ENCODE assay signal across 12 mouse cellular contexts in genomic region chr12:41727221-41727620, GRCm38 (mm10).
DNase-seq lines count a peak whose midpoint lies in the region; ATAC-seq lines count a peak whose summit lies in the region.
"Had no signal": no experiment of that assay in that cellular context is flagged by ENCODE, and none has a peak within 500 bp of the region (broad histone marks: within the 10 kb centered on the region; RNA-seq: fewer than 3 reads in every experiment).

No protein-coding gene starts in this region.

- no peak overlapping the region for H3K27ac ChIP-seq in hindbrain, embryonic 15.5 days (replicated peaks)
- H3K27ac ChIP-seq: heart, embryonic 13.5 days; liver, embryonic 13.5 days had no signal

- no peaks in the 10 kb centered on the region for H3K4me1 ChIP-seq in hindbrain, embryonic 15.5 days (replicated peaks)
- H3K4me1 ChIP-seq: heart, embryonic 13.5 days; liver, embryonic 13.5 days had no signal

- H3K4me2 ChIP-seq in hindbrain, embryonic 15.5 days = no peak overlapping the region
- H3K4me2 ChIP-seq: heart, embryonic 13.5 days; liver, embryonic 13.5 days had no signal

- no peak for ATAC-seq in cerebellum, adult (ENCODE audit: insufficient number of reproducible peaks, low FRiP score, low TSS enrichment)
- ATAC-seq in hindbrain, embryonic 15.5 days (ENCODE audit: low FRiP score, low read depth) = peak; percentile 87
- ATAC-seq in granulocyte monocyte progenitor cell, adult 5-6 weeks (replicated peaks; ENCODE audit: poor library complexity, severe bottlenecking) = no peak
- ATAC-seq: intestine, embryonic 16.5 days had no signal

- H3K4me3 ChIP-seq in hindbrain, embryonic 15.5 days = no peak overlapping the region
- H3K4me3 ChIP-seq: heart, embryonic 13.5 days; liver, embryonic 13.5 days had no signal

- no peak overlapping the region for H3K9ac ChIP-seq in hindbrain, embryonic 15.5 days
- H3K9ac ChIP-seq: heart, embryonic 13.5 days; liver, embryonic 13.5 days had no signal

- H3K36me3 ChIP-seq in hindbrain, embryonic 15.5 days = no peaks in the 10 kb centered on the region
- H3K36me3 ChIP-seq: heart, embryonic 13.5 days; liver, embryonic 13.5 days had no signal

- intact Hi-C loops in gastrocnemius, postnatal 36 days (cut with DNase I) = no loop called here

- no peaks in the 10 kb centered on the region for H3K27me3 ChIP-seq in hindbrain, embryonic 15.5 days
- H3K27me3 ChIP-seq: heart, embryonic 13.5 days; liver, embryonic 13.5 days had no signal

- H3K9me3 ChIP-seq in hindbrain, embryonic 15.5 days = no peaks in the 10 kb centered on the region
- H3K9me3 ChIP-seq: heart, embryonic 13.5 days; liver, embryonic 13.5 days had no signal

- 21% methylated on average over 3 of the region's 3 CpGs for WGBS in hindbrain, embryonic 15.5 days

- DNase-seq in cerebellum, postnatal 10 days = peak; percentile 19 to 20
- peak; percentile 6 for DNase-seq in right cerebral cortex, postnatal 4 days
- DNase-seq in right cerebral cortex, postnatal 14 days = no peak
- DNase-seq in gastrocnemius, postnatal 36 days = no peak
- no peak for DNase-seq in adrenal gland, postnatal 10 days
- DNase-seq: liver, embryonic 13.5 days; thymus, adult 2 months had no signal

Comparison
In these comparisons a context has a peak if more than half of its experiments do, and no peak if none do; other contexts are left out.
1. DNase-seq: peak in cerebellum, postnatal 10 days (2 of 2) and right cerebral cortex, postnatal 4 days (single experiment); none in right cerebral cortex, postnatal 14 days (single experiment), gastrocnemius, postnatal 36 days (0 of 2) and adrenal gland, postnatal 10 days (single experiment).